Mouse (Mus musculus): ENCODE data around the gene Znhit2.

Gene Znhit2

DNA sequence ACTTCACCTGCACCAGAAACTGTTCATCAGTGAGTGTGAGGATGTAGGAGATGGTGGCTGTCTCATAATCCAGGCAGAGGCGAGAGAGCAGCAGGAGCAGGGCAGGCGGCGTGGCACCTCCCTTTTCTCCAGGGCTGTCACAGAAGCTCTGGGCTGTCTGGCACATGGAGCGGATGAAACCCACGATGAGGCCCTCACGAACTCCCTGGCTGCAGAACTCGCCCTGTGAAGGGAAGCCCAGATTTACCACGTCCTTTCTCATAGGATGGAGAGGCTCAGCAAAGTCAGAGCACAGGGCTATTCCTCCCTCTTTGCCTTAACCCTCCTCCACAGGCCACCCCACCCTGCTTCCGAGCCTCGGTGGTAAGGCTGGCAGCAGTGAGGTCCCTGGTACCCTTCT lies 8.9 kb downstream of the Znhit2 start:
- intact Hi-C loops (cut with DNase I) = no loop called here

DNA sequence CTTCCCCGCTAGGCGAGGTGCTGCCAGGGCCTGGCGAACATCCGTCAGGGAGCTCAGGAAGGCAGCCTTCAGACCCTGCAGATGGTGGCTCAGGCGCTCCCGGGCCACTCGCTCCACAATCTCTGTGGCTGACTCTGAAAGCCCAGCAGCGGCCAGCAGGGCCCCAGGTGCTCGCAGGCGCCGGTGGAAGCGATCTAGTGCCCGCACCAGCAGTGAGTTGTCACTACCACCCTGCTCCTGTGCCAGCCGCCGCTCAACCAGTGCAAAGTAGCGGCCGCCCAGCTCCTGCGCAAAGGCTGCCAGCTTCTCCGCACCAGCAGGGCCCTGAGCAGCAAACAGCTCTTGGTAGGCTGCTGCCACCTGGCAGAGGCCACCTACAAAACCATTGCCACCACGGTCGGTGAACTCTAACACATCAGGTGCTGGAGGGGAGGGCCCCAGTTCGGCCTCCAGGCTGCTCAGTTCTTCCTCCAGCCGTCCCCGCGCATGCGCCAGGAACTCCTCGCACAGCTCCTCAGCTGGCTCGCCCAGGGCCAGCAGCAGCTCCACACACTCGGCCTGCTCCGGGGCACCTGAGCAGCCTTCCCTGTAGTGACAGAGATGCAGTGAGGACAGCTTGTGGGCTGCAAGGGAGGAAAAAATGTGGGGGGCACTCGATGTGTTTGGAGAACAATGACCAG lies 9.7 kb downstream of the Znhit2 start:
- intact Hi-C loops (cut with DNase I) = no loop called here

DNA sequence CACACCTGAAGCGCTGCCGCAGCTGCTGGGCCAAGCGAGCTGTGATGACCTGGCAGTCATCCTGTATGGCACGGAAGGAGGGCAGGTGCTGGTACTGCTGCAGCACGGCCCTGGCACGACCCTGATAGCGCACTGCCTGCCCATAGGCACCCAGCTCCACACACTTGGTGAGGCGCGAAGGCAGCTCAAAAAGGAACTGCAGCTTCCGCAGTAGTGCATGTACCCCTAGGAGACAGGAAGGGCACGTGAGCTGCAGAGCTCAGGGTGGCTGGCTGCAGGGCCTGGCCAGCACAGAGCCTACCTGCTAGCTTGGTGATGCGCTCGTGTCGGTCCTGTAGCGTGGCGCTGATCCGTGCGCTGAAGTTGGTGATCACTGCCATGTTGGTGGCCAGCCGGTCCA lies 10.3 kb downstream of the Znhit2 start:
- intact Hi-C loops (cut with DNase I) = no loop called here

DNA sequence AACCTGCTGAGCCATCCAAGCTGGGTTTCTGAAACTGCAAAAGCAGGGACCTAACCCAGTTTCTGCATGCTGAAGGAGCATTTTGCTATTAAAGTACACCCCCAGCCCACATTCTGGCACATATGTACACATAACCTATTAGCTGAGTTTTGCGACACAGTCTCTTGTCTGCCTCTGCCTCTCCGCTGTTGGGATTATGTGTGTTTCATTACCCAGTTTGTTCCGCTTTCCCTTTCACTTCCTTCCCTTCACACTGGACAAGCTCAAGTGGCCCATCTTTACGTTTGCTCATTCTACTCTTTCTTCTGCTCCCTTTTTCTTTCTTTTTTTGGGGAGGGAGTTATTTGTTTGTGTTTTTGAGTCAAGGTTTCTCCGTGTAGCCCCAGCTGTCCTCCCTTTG lies 12.9 kb downstream of the Znhit2 start:
- intact Hi-C loops (cut with DNase I) = no loop called here

DNA sequence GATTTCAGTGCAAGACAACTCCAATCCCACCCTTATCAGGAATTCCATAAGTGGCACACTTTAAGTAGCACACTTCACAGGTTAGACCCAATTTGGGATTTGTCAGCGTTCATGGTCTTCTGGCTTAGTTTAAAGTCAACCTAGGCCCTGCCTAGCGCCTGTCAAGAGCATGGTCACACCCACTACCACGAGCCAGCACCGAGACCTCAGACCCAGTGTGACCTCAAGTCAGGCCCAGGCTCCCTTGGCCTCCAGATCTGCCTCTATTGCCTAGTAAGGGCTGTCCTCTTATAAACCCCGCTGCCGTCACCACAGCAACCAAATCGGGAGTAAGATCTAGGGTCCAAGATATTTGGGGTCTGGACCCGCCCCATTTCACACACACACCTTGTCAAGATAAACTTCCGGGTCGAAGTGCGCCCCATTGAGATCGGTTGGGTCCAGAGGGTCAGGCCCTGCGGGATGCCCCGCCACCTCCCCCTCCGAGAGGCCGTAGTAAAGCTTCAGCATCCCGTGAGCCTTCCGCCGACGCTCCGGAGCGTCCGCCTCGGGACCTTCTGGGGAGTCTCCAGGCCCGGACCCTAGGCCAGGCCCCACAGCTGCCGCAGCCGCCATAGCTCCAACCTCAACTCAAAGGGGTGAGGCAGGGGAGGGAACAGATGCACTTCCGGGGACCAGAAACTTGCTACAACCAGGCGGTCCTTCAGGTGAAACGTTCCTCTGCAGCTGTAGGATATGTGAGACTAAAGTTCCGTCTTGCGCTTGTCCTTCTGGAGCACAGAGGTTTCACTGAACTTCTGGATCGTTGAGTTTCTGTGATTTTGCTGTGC lies 15.8 kb downstream of the Znhit2 start, which contains the start of gene Vps51:
Vps51 (minus strand) TSS at position 668 of the 830 bp plus-strand sequence.
- intact Hi-C loops (cut with DNase I) = no loop called here

DNA sequence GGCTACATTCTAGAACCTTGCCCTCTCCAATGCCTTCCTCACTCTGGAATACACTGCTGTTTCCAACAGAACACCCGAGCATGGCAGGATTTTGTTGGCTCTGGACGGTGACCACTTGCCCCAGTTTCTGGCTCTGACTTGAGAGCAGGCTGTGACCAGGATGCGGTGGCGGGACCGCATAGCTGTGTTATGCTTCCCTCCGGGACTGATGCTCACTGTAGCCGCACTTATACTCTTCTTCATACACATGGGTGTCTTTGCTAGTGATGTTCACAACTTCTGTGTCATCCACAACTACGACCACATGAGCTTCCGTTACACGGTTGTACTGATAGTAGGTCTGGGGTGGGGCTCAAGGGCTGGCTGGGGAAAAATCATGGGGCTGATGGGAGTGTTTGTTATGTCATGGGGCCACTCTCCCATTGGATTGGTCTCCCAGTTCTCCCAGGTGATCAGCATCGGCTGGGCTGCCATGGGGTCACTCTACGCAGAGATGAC lies 19.0 kb downstream of the Znhit2 start, which contains the start of gene Tmem262:
Tmem262 (plus strand) TSS at position 51 of the 498 bp plus-strand sequence.
- intact Hi-C loops (cut with DNase I) = no loop called here

DNA sequence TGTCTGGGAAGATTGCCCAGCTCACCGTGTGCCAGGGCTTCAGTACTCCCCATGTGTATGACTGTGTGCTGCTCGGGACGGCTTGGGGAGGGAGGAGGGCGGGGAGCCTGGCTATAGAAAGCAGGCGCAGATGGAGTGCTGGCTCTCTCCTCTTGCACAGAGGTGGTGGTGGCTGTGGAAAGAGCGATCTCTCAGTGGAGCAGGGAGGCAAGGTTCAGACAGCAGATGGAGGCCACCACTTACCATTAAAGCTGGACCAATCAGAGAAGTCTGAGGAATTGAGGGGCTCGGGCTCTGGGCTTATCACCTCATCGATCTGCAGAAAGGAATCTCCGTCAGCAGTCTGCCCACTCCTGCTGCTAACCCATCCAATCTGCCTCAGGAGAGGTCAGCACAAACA lies 21.2 kb downstream of the Znhit2 start, which contains the start of gene Gm28374:
Gm28374 (minus strand) TSS at position 101 of the 400 bp plus-strand sequence.
- intact Hi-C loops (cut with DNase I) = no loop called here

DNA sequence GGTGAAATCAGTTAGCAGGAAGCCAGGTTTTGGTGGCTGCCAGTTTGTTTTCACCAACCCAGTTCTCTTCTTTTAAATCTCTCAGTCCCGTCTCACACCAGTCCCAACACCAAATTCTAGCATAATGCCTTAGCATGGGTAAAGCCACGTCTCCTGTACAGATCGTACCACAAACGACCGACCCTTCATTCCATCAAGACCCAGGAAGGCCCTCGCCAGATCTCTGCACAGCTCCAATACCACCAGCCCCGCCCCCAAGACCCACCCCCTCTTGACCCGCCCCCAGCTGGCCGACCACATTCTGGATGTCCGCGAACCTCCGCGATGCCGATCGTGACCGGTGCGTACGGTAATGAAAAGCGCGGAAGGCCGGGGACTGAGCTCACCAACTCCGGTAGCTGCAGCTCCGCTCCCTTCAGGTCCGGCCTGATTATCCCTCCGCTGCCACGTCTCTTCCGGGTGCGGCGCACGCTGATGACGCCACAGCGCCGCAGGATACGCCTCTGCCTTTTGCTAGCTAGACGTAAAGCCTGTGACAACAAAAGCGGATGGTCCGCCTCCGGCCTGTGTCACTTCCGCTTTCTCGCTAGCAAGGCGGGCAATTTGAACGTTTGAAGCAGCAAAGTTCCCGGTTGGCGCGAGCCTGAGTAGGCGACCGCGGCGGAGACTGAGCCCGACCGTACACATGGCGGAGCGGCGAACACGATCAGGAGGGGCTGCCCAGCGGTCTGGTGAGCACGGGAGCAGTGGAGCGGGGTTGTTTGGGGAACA lies 23.7 kb downstream of the Znhit2 start, which contains the start of the genes Zfpl1 and Cdca5:
Zfpl1 (minus strand) TSS at position 479 of the 771 bp plus-strand sequence.
Cdca5 (plus strand) TSS at position 506 of the 771 bp plus-strand sequence.
- intact Hi-C loops (cut with DNase I) = loop anchor here (5.0 kb wide), 1 partner anchor 38 kb away; no protein-coding TSS in a partner anchor

DNA sequence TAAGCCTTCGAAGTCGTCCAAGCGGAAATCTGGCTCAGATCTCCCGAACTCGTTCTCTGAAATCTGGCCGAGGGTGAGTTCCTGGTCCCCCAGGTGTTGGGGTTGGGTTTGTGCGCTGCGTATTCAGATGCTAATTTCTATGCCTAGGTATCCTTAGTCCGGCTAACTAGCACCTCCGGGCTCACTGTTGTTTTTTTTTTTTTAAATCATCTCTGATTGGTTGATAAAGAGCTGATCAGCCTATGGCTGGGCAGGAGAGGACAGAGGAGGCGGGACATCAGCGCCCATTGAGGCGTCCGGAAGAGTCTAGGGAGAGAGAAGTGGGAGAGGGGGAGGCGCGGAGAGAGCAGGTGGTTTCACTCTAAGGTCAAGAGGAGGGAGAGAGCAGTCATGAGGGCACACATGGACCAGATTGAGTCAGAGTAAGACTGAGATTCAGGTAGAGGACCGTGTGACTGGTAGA lies 24.5 kb downstream of the Znhit2 start:
- intact Hi-C loops (cut with DNase I) = loop anchor here (5.0 kb wide), 1 partner anchor 37 kb away; no protein-coding TSS in a partner anchor

DNA sequence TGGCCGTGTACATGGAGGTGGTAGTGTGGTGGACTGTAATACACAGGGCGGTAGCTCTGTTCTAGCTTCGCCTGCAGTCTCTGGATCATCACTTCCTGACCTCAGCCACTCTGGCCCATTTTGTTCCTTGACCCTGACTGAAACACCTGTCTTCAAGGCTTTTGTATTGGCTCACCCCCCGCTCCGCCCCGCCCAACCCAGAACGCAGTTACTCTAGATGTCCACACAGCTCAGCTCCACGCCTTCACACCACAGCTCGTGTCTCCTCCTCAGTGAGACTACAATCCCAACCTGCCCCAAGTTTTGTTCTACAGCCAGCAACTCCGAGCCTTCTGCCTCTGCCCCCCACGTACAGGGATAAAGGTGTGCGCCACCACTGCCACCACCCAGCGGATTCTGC lies 27.8 kb downstream of the Znhit2 start:
- intact Hi-C loops (cut with DNase I) = loop anchor here (5.0 kb wide), 1 partner anchor 33 kb away; no protein-coding TSS in a partner anchor

DNA sequence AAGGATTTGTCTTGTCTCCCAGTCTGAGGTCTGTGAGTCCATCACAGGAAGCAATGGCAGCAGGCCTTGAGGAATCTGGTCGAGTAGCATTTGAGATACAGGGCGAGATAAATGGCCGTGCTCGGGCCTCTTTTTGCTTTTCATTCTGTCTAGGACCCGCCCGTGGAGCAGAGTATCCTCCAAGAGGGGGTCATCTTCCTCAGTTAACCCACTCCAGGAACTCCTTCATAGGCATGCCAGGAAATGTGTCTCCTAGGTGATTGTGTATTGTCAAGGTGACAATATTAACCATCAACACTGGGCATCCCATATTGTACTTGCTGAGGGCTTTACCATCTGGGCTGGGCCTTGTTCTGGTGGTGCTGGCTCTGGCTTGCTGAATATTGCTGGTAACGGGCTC lies 33.1 kb downstream of the Znhit2 start, which contains the start of gene AC131692.1:
AC131692.1 (plus strand) TSS at position 301 of the 400 bp plus-strand sequence.
- intact Hi-C loops (cut with DNase I) = no loop called here

DNA sequence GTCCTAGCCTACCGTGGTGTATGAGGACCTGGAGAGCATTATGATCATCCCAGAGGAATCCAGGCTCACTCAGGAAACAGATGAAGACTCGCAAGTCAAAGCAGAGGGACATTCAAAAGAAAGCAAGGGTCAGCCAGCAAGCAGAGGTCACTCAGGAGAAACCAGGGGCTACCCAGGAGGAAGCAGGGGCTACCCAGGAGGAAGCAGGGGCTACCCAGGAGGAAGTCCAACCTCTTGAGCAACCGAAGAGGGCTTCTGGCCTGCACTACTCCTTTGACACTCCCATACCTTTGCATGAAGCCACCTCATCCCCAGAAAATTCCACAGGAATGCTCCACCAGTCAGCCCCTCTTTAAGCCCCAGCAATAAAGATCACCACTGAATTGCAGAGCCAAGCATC lies 36.9 kb downstream of the Znhit2 start:
- intact Hi-C loops (cut with DNase I) = no loop called here

DNA sequence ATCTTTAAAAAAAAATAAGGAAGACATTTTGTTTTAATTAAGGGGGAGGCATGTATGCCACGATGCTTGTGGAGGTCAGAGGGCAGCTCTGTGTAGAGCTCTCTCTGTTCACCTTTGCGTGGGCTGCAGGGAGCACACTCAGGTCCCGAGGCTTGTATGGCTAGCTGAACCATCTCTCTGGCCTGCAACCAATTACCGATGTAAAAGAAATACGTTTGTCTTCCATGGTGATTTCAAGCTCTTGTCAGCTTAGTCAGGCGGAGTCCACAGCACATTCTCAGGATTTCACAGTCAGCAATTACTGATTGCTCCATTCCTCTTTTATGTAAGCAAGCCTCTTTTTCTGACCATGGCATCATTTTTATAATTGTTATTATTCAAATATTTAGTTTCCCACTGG lies 40.2 kb downstream of the Znhit2 start:
- intact Hi-C loops (cut with DNase I) = no loop called here

DNA sequence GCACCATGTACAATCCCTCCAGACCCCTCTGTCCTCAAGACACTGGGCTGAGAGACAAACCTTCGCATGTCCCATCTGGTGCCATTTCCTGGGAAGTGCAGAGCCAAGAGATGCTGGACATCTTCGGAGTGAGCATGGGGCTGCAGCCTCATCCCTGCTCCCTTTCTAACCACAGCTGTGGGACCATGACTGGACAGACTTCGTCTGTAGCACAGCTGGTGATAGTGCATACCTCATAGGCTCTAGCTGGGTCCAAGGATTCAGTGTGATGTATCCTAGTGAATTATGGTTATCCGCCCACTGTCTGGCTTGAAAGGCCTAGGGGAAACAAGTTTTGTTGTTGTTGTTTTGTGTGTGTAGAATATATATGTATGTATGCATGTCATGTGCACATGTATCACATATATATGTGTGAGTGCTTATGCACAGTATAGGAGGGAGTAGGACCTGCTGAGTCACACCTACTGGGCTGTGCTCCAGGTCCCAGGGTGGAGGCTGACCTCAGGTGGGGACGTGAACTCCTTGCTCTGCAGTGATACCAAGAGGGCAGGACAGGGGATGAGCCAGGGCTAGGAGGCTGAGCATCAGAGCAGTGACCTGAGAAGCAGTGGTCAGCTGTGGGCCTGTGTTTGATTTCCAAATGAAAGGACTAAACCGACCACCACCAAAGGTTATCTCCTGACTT lies 41.3 kb downstream of the Znhit2 start:
- intact Hi-C loops (cut with DNase I) = no loop called here

DNA sequence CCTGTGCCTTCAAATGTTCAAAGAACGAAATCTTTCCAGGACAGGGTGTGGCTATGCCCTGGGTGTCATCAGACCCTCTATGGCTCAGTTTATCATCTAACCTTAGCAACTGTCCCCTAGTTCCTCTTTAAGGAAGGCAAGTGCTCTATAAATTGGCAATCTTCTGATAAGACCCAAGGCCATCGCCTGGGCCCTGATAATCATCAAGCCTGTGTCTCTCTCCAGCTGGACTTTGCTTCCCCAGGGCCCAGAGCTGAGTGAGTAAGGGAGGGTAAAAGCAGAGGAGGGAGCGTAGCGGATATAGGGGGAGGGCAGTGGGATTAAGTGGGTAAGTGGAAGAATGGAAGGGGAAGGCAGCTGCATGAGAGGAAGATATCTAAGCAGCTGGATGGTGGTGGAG lies 43.5 kb downstream of the Znhit2 start:
- intact Hi-C loops (cut with DNase I) = no loop called here

DNA sequence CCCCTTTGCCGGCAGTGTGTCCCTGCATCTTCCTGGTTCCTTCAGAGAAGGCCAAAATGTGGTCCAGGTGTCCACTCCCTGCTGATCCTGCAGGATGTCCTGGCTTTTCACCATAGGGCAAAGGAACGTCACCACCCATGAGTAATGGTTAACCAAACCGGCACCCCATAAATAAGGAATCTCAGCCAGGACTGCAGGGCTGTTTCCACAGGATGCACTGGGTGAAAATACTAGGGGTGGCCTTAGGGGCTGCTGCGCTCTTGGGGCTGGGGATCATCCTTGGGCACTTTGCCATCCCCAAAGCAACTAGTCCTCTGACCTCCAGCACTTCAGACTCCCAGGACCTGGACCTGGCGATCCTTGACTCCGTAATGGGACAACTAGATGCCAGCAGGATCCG lies 44.6 kb downstream of the Znhit2 start, which contains the start of gene Naaladl1:
Naaladl1 (plus strand) TSS at position 197 of the 400 bp plus-strand sequence.
- intact Hi-C loops (cut with DNase I) = no loop called here

All from adrenal gland (tissue).